Mouse (Mus musculus) CH12.LX (cell line): ENCODE results near the gene Kdm4c. TPM values are rescaled to one million over a fixed set of nuclear protein-coding genes. Genes with fewer than 3 reads are reported as not detected.
"Not testable (repeated sequence)": the region's sequence is repeated elsewhere in the genome, so short reads cannot be mapped to it uniquely, and the experiment has no call there.

ENCODE experiments used
- DNase-seq: peaks from one replicate; pipeline ENCODE4 v3.0.0-alpha.2; 2013; ENCODE audit errors: extremely low read depth
- H3K27ac ChIP-seq: 2 replicates; pipeline ENCODE4 v1.5.1; 2012; ENCODE audit warnings: low read depth, mild to moderate bottlenecking, control low read depth, moderate library complexity; ENCODE audit not compliant: insufficient read depth
- H3K27me3 ChIP-seq: replicated peaks from 2 replicates; pipeline ENCODE3; 2012; ENCODE audit warnings: inconsistent platforms
- H3K36me3 ChIP-seq, 2 experiments: replicated peaks in 1 of 2; 2 replicates each; pipeline versions ENCODE3 to v1.6.1; 2012; ENCODE audit warnings: inconsistent platforms in 1 of 2, low read length in 1 of 2, mild to moderate bottlenecking in 1 of 2, mixed read lengths in 1 of 2, moderate library complexity in 1 of 2; ENCODE audit not compliant: control insufficient read depth in 1 of 2, insufficient read depth in 1 of 2
- H3K4me1 ChIP-seq, 2 experiments: 2 replicates each; pipeline ENCODE4 v1.6.1; 2012; ENCODE audit warnings: inconsistent platforms in 1 of 2, moderate library complexity in 1 of 2; ENCODE audit not compliant: insufficient read depth in 2 of 2, control insufficient read depth in 1 of 2
- H3K4me2 ChIP-seq: 2 replicates; pipeline ENCODE4 v1.6.1; 2012; ENCODE audit warnings: low read depth, mild to moderate bottlenecking, control low read depth; ENCODE audit not compliant: poor library complexity, insufficient read depth, severe bottlenecking
- H3K4me3 ChIP-seq, 3 experiments: fragments of 150-350 bp in 1 of 3; sonication (generic) in 1 of 3; replicated peaks in 1 of 3; 2 replicates each; pipeline versions ENCODE3 to v1.5.1; 2011 to 2012; ENCODE audit warnings: low read depth in 2 of 3, low read length in 2 of 3, mild to moderate bottlenecking in 2 of 3, moderate library complexity in 2 of 3, control low read depth in 1 of 3, improper control_type of control experiment in 1 of 3, inconsistent platforms in 1 of 3, mixed read lengths in 1 of 3; ENCODE audit not compliant: poor library complexity in 1 of 3
- H3K79me2 ChIP-seq: replicated peaks from 2 replicates; pipeline ENCODE4 v1.6.1; 2012; ENCODE audit warnings: mild to moderate bottlenecking, moderate library complexity; ENCODE audit not compliant: control insufficient read depth, poor library complexity, insufficient read depth, severe bottlenecking; ENCODE audit errors: extremely low read depth
- H3K9ac ChIP-seq: 2 replicates; pipeline ENCODE4 v1.6.1; 2012; ENCODE audit warnings: low read depth, mild to moderate bottlenecking, control low read depth, moderate library complexity; ENCODE audit not compliant: insufficient read depth
- H3K9me3 ChIP-seq: replicated peaks from 2 replicates; pipeline ENCODE3; 2012; ENCODE audit warnings: low read length, inconsistent platforms, mixed read lengths
- CHD1 ChIP-seq: IDR thresholded peaks from 2 replicates; pipeline ENCODE4 v1.6.1; 2012; ENCODE audit warnings: low read depth, low read length, improper control_type of control experiment, inconsistent platforms
- EP300 ChIP-seq: IDR thresholded peaks from 2 replicates; pipeline ENCODE4 v1.6.1; 2011; ENCODE audit warnings: low read length, improper control_type of control experiment
- HCFC1 ChIP-seq: IDR thresholded peaks from 2 replicates; pipeline ENCODE4 v1.6.1; 2012; ENCODE audit warnings: low read depth, mild to moderate bottlenecking, inconsistent platforms, low read length, improper control_type of control experiment
- IRF4 ChIP-seq: IDR thresholded peaks from 2 replicates; pipeline ENCODE4 v1.6.1; 2014; ENCODE audit warnings: low read depth, mild to moderate bottlenecking, inconsistent platforms, low read length, improper control_type of control experiment
- MAFK ChIP-seq: IDR thresholded peaks from 2 replicates; pipeline ENCODE4 v1.6.1; 2011; ENCODE audit warnings: low read length, improper control_type of control experiment; ENCODE audit not compliant: insufficient replicate concordance
- MAX ChIP-seq: IDR thresholded peaks from 2 replicates; pipeline ENCODE4 v1.6.1; 2011; ENCODE audit warnings: low read length, improper control_type of control experiment
- MAZ ChIP-seq: IDR thresholded peaks from 2 replicates; pipeline ENCODE4 v1.6.1; 2012; ENCODE audit warnings: low read depth, mild to moderate bottlenecking, inconsistent platforms, low read length, improper control_type of control experiment, moderate library complexity
- MEF2A ChIP-seq: IDR thresholded peaks from 2 replicates; pipeline ENCODE4 v1.6.1; 2014; ENCODE audit warnings: low read depth, mild to moderate bottlenecking, inconsistent platforms, low read length, improper control_type of control experiment, borderline replicate concordance
- RAD21 ChIP-seq: IDR thresholded peaks from 2 replicates; pipeline ENCODE4 v1.6.1; 2011; ENCODE audit warnings: low read depth, mild to moderate bottlenecking, low read length, improper control_type of control experiment, moderate library complexity
- TCF12 ChIP-seq: IDR thresholded peaks from 2 replicates; pipeline ENCODE4 v1.6.1; 2014; ENCODE audit warnings: low read depth, mild to moderate bottlenecking, inconsistent platforms, low read length, improper control_type of control experiment
- USF1 ChIP-seq: IDR thresholded peaks from 2 replicates; pipeline ENCODE4 v1.6.1; 2014; ENCODE audit warnings: low read depth, mild to moderate bottlenecking, inconsistent platforms, low read length, improper control_type of control experiment
- USF2 ChIP-seq: conservative IDR thresholded peaks from 2 replicates; pipeline ENCODE4 v1.6.1; 2011; ENCODE audit warnings: low read depth, low read length, improper control_type of control experiment
- dilution Hi-C: fragments of 300-500 bp; cut with MboI; formaldehyde crosslinking; loops from 2 replicates; pipeline ENCODE4 v1.14.3; 2020; ENCODE audit warnings: low sequenced_read_pairs; ENCODE audit not compliant: extremely low pct_unique_long_range_greater_than_20kb, extremely low pct_ligation_motif_present
- in situ Hi-C: fragments of 300-500 bp; cut with MboI; formaldehyde crosslinking; loops from 3 replicates; pipeline ENCODE4 v1.14.3; 2019; ENCODE audit warnings: low sequenced_read_pairs, low pct_ligation_motif_present, low pct_unique_long_range_greater_than_20kb, mixed read lengths
- polyA plus RNA-seq: library from polyadenylated mRNA; unstranded; fragments of >175 nt; gene quantifications from 2 replicates; pipeline ENCODE4 v1.2.1, GENCODE M21; 2012; ENCODE audit warnings: low read depth; ENCODE audit not compliant: insufficient read length
- total RNA-seq, 2 experiments: library from RNA; depleted of rRNA; stranded (reverse); fragments of 300-350 nt in 1 of 2; fragments of >200 nt in 1 of 2; gene quantifications; 2 replicates each; pipeline ENCODE4 v1.2.3; 2012 to 2014

The Kdm4c gene
- total RNA-seq (2012; rRNA removed) (10.0 and 12.2 TPM in 2 replicates), total RNA-seq (2014; rRNA removed) (13.9 and 14.4 TPM in 2 replicates), polyA plus RNA-seq (8.1 and 8.4 TPM in 2 replicates)

DNA sequence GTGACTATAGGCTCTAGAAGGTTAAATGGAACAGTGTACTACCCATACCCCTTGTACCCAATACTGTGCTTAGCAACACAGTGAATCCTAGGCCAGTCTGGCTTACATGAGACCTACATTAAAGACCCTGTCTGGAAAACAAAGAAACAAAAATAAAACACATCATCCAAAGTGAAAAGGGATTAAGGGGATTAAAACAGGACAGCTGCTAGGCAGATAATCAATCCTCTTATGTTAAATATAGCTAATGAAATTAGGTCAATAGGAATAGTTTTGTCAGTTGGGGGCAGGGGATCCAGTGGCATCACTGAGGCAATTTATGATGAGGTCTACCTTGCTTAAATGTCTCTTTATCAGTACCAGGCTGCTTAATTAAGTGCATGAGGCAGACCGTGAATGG, at the start of gene Kdm4c:
Gene Kdm4c, plus strand, starts transcription at position 322 of the 400 bp plus-strand sequence.
- Histone ChIP-seq H3K36me3 (no peaks in the 10 kb centered on the region), H3K4me1 (no peaks in the 10 kb centered on the region), H3K79me2 (no peaks in the 10 kb centered on the region), H3K9me3 (no peaks in the 10 kb centered on the region), H3K4me3 (no peak within 1 kb of the TSS), H3K4me2 (no peak within 1 kb of the TSS), H3K27ac (no peak within 1 kb of the TSS), H3K9ac (no peak within 1 kb of the TSS), H3K27me3 (no peaks in the 10 kb centered on the region)
- DNase-seq: no peak
- dilution Hi-C loops (no loop called here), in situ Hi-C loops (no loop called here)
- no peak for TF ChIP-seq RAD21
- no peak for TF ChIP-seq EP300
- no peak for TF ChIP-seq TCF12
- TF ChIP-seq IRF4: no peak
- TF ChIP-seq USF1: no peak
- TF ChIP-seq MEF2A: no peak
- TF ChIP-seq MAZ: no peak
- TF ChIP-seq USF2: no peak
- no peak for TF ChIP-seq MAFK

DNA sequence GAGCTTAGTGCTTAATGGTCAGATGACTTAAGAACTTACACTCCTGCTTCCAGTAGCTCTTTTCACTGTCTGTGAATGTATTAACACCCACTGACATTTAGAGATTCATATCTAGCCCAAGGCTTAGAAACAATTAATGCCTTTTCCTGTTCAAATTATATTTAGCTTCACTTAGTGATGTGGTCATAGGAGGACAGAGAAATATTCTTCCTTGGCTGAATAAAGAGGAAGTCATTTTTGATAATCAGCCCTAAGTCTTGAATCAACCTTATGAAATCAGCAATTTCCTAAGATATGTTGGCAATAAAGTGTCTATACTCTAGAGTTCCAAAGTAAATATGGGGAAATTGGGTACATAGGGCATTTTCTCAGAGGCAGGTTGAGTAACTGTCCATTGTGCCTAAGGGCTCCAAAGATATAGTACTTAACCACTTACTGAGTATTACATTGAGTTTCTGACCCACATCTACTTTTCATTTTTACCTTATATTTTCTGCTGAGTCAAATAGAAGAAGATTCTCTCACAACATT, 41.0 kb upstream of the Kdm4c start:
- TF ChIP-seq MAZ (no peak), HCFC1 (no peak), USF2 (no peak), MAX (no peak), CHD1 (no peak)
- in situ Hi-C loops: no loop called here
- H3K4me2 ChIP-seq: no peak overlapping the region

DNA sequence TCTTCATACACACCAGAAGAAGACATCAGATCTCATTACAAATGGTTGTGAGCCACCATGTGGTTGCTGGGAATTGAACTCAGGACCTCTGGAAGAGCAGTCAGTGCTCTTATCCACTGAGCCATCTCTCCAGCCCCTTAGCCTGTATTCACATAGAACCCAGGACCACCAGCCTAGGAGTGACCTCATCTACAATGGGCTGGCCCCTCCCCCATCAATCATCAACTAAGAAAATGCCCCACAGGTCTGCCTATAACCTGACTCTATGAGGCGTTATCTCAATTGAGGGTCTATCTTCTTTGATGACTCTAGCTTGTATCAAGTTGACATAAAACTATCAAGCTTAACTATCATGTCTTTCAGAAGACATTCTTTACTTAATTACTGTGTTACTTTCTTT, 20.5 kb upstream of the Kdm4c start:
- H3K4me2 ChIP-seq, DNase-seq, H3K36me3 ChIP-seq, H3K27me3 ChIP-seq, H3K79me2 ChIP-seq, H3K4me3 ChIP-seq, in situ Hi-C loops, dilution Hi-C loops, H3K4me1 ChIP-seq, H3K9ac ChIP-seq, H3K27ac ChIP-seq, H3K9me3 ChIP-seq: not testable (repeated sequence)

More for the DNA sequence above, 41.0 kb upstream of the Kdm4c start:
- Histone ChIP-seq H3K4me1 (no peaks in the 10 kb centered on the region), H3K36me3 (no peaks in the 10 kb centered on the region), H3K79me2 (no peaks in the 10 kb centered on the region), H3K9me3 (peaks cover 3% of the 10 kb centered on the region), H3K4me3 (no peak overlapping the region), H3K9ac (no peak overlapping the region), H3K27me3 (no peaks in the 10 kb centered on the region), H3K27ac (no peak overlapping the region)
- no peak for DNase-seq
- dilution Hi-C loops: no loop called here
